Mouse (Mus musculus): ENCODE data around the gene Arpc3. TPM values are rescaled to one million over a fixed set of nuclear protein-coding genes. Genes with fewer than 3 reads are reported as not detected.

Gene Arpc3
- polyA plus RNA-seq, 1 experiment from 2014 or later, result 119 TPM

GRCm38 (mm10) chr5:122372192-122372769 is 19.4 kb upstream of the Arpc3 start, which contains the start of gene Fam216a:
Gene Fam216a (minus strand): TSS chr5:122372364.
- peaks cover 8% of the 10 kb centered on the region for H3K4me1 ChIP-seq (ENCODE audit: control insufficient read depth, insufficient read depth, low read length)
- no peaks in the 10 kb centered on the region for H3K27me3 ChIP-seq (replicated peaks; ENCODE audit: control insufficient read depth, insufficient read depth, low read length)
- H3K27ac ChIP-seq (ENCODE audit: low read depth, low read length), result peak within 1 kb of the TSS; percentile 96
- peak; percentile 100 for DNase-seq (ENCODE audit: low spot score)
- peaks cover 28% of the 10 kb centered on the region for H3K36me3 ChIP-seq (ENCODE audit: control insufficient read depth, insufficient read depth, low read length)
- peak within 1 kb of the TSS; percentile 68 for H3K4me2 ChIP-seq (ENCODE audit: low read length)
- H3K4me3 ChIP-seq (ENCODE audit: low read depth, low read length), result peak within 1 kb of the TSS; percentile 71
- WGBS, result under 1% methylated on average over 52 of the region's 53 CpGs
- peak; percentile 95 for ATAC-seq
- no peaks in the 10 kb centered on the region for H3K9me3 ChIP-seq (replicated peaks; ENCODE audit: control insufficient read depth, low read length)
- H3K9ac ChIP-seq (ENCODE audit: low read length), result peak within 1 kb of the TSS; percentile 87

GRCm38 (mm10) chr5:122372878-122373277 is 18.8 kb upstream of the Arpc3 start:
- 8% methylated on average over 5 of the region's 5 CpGs for WGBS
- no peak for ATAC-seq

GRCm38 (mm10) chr5:122377101-122377833 is 14.4 kb upstream of the Arpc3 start:
- no peak overlapping the region for H3K9ac ChIP-seq (ENCODE audit: low read length)
- no peak for ATAC-seq

More at GRCm38 (mm10) chr5:122372878-122373277, 18.8 kb upstream of the Arpc3 start:
- Histone ChIP-seq H3K9me3 (replicated peaks; ENCODE audit: control insufficient read depth, low read length) (no peaks in the 10 kb centered on the region), H3K4me3 (ENCODE audit: low read depth, low read length) (peak overlapping the region; percentile 71), H3K9ac (ENCODE audit: low read length) (peak overlapping the region; percentile 72), H3K4me2 (ENCODE audit: low read length) (peak overlapping the region; percentile 61), H3K4me1 (ENCODE audit: control insufficient read depth, insufficient read depth, low read length) (peaks cover 8% of the 10 kb centered on the region), H3K36me3 (ENCODE audit: control insufficient read depth, insufficient read depth, low read length) (peaks cover 22% of the 10 kb centered on the region), H3K27ac (ENCODE audit: low read depth, low read length) (peak overlapping the region; percentile 78; the same call in 1 of the 2 replicates), H3K27me3 (replicated peaks; ENCODE audit: control insufficient read depth, insufficient read depth, low read length) (no peaks in the 10 kb centered on the region)
- peak; percentile 6 for DNase-seq (ENCODE audit: low spot score)

GRCm38 (mm10) chr5:122378171-122378570 is 13.5 kb upstream of the Arpc3 start:
- no peak overlapping the region for H3K4me3 ChIP-seq (ENCODE audit: low read depth, low read length)
- H3K9me3 ChIP-seq (replicated peaks; ENCODE audit: control insufficient read depth, low read length), result no peaks in the 10 kb centered on the region
- H3K9ac ChIP-seq (ENCODE audit: low read length), result no peak overlapping the region
- 94% methylated on average over 12 of the region's 12 CpGs for WGBS
- peaks cover 4% of the 10 kb centered on the region for H3K4me1 ChIP-seq (ENCODE audit: control insufficient read depth, insufficient read depth, low read length)
- peaks cover 37% of the 10 kb centered on the region for H3K36me3 ChIP-seq (ENCODE audit: control insufficient read depth, insufficient read depth, low read length)
- no peak for DNase-seq (ENCODE audit: low spot score)
- no peak for ATAC-seq
- no peak overlapping the region for H3K27ac ChIP-seq (ENCODE audit: low read depth, low read length)
- no peak overlapping the region for H3K4me2 ChIP-seq (ENCODE audit: low read length)
- H3K27me3 ChIP-seq (replicated peaks; ENCODE audit: control insufficient read depth, insufficient read depth, low read length), result no peaks in the 10 kb centered on the region

More at GRCm38 (mm10) chr5:122377101-122377833, 14.4 kb upstream of the Arpc3 start:
- Histone ChIP-seq H3K27ac (ENCODE audit: low read depth, low read length) (no peak overlapping the region), H3K27me3 (replicated peaks; ENCODE audit: control insufficient read depth, insufficient read depth, low read length) (no peaks in the 10 kb centered on the region), H3K4me1 (ENCODE audit: control insufficient read depth, insufficient read depth, low read length) (peaks cover 8% of the 10 kb centered on the region), H3K4me3 (ENCODE audit: low read depth, low read length) (no peak overlapping the region), H3K9me3 (replicated peaks; ENCODE audit: control insufficient read depth, low read length) (no peaks in the 10 kb centered on the region), H3K4me2 (ENCODE audit: low read length) (no peak overlapping the region), H3K36me3 (ENCODE audit: control insufficient read depth, insufficient read depth, low read length) (peaks cover 35% of the 10 kb centered on the region)
- DNase-seq (ENCODE audit: low spot score), result no peak
- WGBS, result 93% methylated on average over 4 of the region's 4 CpGs

GRCm38 (mm10) chr5:122379374-122380155 is 12.1 kb upstream of the Arpc3 start:
- H3K4me2 ChIP-seq (ENCODE audit: low read length), result no peak overlapping the region
- no peak overlapping the region for H3K9ac ChIP-seq (ENCODE audit: low read length)
- H3K4me1 ChIP-seq (ENCODE audit: control insufficient read depth, insufficient read depth, low read length), result no peaks in the 10 kb centered on the region
- 56% methylated on average over 11 of the region's 11 CpGs for WGBS
- no peaks in the 10 kb centered on the region for H3K27me3 ChIP-seq (replicated peaks; ENCODE audit: control insufficient read depth, insufficient read depth, low read length)
- peak; percentile 81 for DNase-seq (ENCODE audit: low spot score)
- H3K36me3 ChIP-seq (ENCODE audit: control insufficient read depth, insufficient read depth, low read length), result peaks cover 37% of the 10 kb centered on the region
- ATAC-seq, result peak; percentile 58
- no peaks in the 10 kb centered on the region for H3K9me3 ChIP-seq (replicated peaks; ENCODE audit: control insufficient read depth, low read length)
- no peak overlapping the region for H3K4me3 ChIP-seq (ENCODE audit: low read depth, low read length)
- no peak overlapping the region for H3K27ac ChIP-seq (ENCODE audit: low read depth, low read length)

GRCm38 (mm10) chr5:122390006-122390405 is 1.7 kb upstream of the Arpc3 start:
- 89% methylated on average over 5 of the region's 5 CpGs for WGBS
- Histone ChIP-seq H3K9ac (ENCODE audit: low read length) (no peak overlapping the region), H3K4me1 (ENCODE audit: control insufficient read depth, insufficient read depth, low read length) (peaks cover 6% of the 10 kb centered on the region; the same call in 1 of the 2 replicates), H3K27me3 (replicated peaks; ENCODE audit: control insufficient read depth, insufficient read depth, low read length) (no peaks in the 10 kb centered on the region), H3K9me3 (replicated peaks; ENCODE audit: control insufficient read depth, low read length) (no peaks in the 10 kb centered on the region), H3K4me3 (ENCODE audit: low read depth, low read length) (no peak overlapping the region), H3K27ac (ENCODE audit: low read depth, low read length) (no peak overlapping the region), H3K4me2 (ENCODE audit: low read length) (no peak overlapping the region), H3K36me3 (ENCODE audit: control insufficient read depth, insufficient read depth, low read length) (no peaks in the 10 kb centered on the region)
- ATAC-seq (no peak), DNase-seq (ENCODE audit: low spot score) (no peak)

- no peak overlapping the region for H3K4me2 ChIP-seq (ENCODE audit: low read length)
- H3K27me3 ChIP-seq (replicated peaks; ENCODE audit: control insufficient read depth, insufficient read depth, low read length), result no peaks in the 10 kb centered on the region
- no peak for DNase-seq (ENCODE audit: low spot score)
- no peaks in the 10 kb centered on the region for H3K9me3 ChIP-seq (replicated peaks; ENCODE audit: control insufficient read depth, low read length)
- no peak overlapping the region for H3K4me3 ChIP-seq (ENCODE audit: low read depth, low read length)
- H3K27ac ChIP-seq (ENCODE audit: low read depth, low read length), result no peak overlapping the region
- peaks cover 6% of the 10 kb centered on the region; the same call in 1 of the 2 replicates for H3K4me1 ChIP-seq (ENCODE audit: control insufficient read depth, insufficient read depth, low read length)
- H3K36me3 ChIP-seq (ENCODE audit: control insufficient read depth, insufficient read depth, low read length), result no peaks in the 10 kb centered on the region
- H3K9ac ChIP-seq (ENCODE audit: low read length), result no peak overlapping the region
- ATAC-seq, result no peak
Observed at GRCm38 (mm10) chr5:122390671-122391070, 1.0 kb upstream of the Arpc3 start.

GRCm38 (mm10) chr5:122391178-122391785 is 396 bp upstream of the Arpc3 start:
- WGBS, result 57% methylated on average over 15 of the region's 16 CpGs
- Histone ChIP-seq H3K4me2 (ENCODE audit: low read length) (peak overlapping the region; percentile 78; the same call in 1 of the 2 replicates), H3K9ac (ENCODE audit: low read length) (peak overlapping the region; percentile 22; the same call in 1 of the 2 replicates), H3K4me1 (ENCODE audit: control insufficient read depth, insufficient read depth, low read length) (peaks cover 6% of the 10 kb centered on the region; the same call in 1 of the 2 replicates), H3K4me3 (ENCODE audit: low read depth, low read length) (peak overlapping the region; percentile 82; the same call in 1 of the 2 replicates), H3K27ac (ENCODE audit: low read depth, low read length) (no peak overlapping the region), H3K9me3 (replicated peaks; ENCODE audit: control insufficient read depth, low read length) (no peaks in the 10 kb centered on the region), H3K36me3 (ENCODE audit: control insufficient read depth, insufficient read depth, low read length) (no peaks in the 10 kb centered on the region), H3K27me3 (replicated peaks; ENCODE audit: control insufficient read depth, insufficient read depth, low read length) (no peaks in the 10 kb centered on the region)
- ATAC-seq (no peak; the same call in 1 of the 2 replicates), DNase-seq (ENCODE audit: low spot score) (no peak)

Measured in forebrain, embryonic 14.5 days (tissue).